Mouse (Mus musculus) cerebellum, adult 8-10 months (tissue): Measurements from ENCODE around the gene Gm42957.
"Not testable (repeated sequence)": the region's sequence is repeated elsewhere in the genome, so short reads cannot be mapped to it uniquely, and the experiment has no call there.

Experiments used
- DNase-seq: peaks from one replicate; pipeline ENCODE4 v3.0.0; 2022

Gene Gm42957

DNA sequence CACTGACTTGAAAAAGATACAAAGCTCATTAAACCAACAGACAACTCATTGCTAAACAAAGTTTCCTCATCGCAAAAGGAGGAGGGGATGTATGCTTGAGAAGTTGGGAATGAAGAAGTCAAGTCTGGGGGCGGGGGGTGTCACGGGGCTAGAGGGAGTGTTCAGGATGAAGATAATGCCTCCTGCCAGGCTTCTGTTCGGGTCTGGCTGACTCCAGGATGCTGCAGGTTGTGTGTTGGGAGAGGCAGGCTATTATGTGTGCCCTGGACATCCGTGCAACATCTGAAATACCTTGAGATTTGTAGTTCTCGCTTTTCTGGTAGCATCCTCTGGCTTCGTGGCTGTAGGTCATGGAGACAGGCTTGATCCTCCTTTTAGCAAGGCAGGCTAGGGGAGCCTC is 43.2 kb downstream of the Gm42957 start:
- DNase-seq, result no peak

DNA sequence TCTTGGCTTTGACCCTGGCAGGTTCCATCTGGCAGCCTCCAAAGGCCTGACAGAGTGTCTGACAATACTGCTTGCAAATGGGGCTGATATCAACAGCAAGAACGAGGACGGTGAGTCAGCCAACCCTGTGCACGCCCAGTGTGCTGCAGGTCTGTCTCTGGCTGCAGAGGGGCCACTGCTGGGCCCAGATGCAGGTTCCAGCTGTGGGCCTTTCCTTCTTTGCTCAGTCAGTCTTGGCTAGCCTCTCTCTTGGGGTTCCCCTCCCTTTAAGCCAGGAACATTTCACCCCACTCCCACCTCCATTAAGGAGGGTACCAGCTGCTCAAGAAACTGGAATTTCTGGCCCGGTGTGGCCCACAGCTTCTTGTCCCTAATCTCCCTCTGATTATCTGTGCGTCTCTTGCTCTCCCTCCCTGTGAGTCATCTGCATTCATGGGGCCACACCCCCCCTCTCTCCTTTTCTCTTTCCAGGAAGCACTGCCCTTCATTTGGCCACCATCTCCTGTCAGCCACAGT is 43.9 kb downstream of the Gm42957 start:
- DNase-seq, result no peak

DNA sequence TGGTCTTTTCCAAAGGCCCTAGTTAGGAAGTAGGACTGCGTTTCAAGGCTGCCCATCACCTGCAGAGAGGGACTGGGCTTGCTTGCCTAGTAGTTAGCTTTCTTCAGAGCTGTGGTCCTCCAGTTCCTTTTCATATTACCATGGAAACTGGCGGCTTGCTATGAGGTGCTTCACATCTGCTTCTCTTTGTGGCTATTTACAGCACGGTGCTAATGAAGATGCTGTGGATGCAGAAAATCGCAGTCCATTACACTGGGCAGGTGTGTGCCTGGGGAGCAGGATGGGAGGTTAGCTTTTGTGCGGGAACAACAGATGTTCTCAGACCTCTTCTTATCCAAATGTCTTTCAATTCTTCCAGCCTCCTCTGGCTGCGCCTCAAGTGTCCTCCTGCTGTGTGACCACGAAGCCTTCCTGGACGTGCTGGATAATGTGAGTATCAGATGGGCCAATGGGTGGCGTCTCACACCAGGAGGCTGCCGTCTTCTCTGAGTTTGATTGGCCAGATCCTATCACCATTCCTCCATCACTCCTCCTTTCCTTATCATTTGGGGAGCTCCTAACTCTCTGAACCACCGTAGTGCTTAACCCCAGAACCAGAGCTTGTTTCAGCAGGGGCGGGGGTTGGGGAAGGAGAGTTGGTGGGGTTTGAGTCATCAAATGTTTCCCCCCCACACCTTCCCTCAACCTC is 45.1 kb downstream of the Gm42957 start:
- DNase-seq, result no peak

- no peak for DNase-seq
These were observed 48.2 kb downstream of the Gm42957 start for GRCm38 (mm10) chr3:96683496-96683895.

DNA sequence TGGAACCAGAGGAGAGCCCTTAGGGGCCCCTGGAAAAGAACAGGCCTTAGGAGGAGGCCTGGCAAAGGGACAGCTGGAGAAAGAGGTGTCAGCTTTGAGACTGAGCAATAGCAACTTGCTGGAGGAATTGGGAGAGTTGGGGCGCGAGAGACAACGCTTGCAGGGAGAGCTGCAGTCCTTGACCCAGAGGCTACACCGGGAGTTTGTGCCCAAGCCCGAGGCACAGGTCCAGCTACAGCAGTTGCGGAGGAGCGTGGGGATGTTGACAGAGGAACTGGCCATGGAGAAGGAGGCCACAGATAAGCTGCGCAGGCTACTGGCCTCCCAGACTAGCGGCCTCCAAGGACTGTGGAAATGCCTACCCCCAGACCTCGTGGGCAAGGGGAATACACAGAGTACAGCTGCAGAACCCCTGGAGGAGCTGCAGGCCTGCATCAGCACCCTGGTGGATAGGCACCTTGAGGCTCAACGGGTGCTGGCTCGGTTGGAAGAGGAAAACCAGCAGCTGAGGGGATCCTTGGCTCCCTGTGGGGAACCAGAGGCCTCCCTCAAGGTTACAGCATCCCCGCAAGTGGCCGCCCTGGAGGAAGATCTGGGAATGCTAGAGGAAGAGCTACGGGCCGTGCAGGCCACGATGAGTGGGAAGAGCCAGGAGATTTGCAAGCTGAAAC is 49.0 kb downstream of the Gm42957 start:
- DNase-seq, result no peak

DNA sequence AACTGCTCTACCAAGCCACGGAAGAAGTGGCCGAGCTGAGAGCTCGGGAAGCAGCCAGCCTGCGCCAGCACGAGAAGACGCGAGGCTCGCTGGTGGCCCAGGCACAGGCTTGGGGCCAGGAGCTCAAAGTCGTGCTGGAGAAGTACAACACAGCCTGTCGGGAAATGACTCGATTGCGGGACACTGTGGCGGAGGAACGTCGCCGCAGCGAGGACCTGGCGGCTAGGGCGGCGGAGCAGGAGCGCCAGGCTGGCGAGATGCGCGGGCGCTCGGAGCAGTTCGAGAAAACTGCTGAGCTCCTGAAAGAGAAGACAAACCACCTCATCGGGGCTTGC is 49.5 kb downstream of the Gm42957 start:
- no peak for DNase-seq

- DNase-seq, result not testable (repeated sequence)
These were observed 50.8 kb downstream of the Gm42957 start for GRCm38 (mm10) chr3:96686057-96686456.

DNA sequence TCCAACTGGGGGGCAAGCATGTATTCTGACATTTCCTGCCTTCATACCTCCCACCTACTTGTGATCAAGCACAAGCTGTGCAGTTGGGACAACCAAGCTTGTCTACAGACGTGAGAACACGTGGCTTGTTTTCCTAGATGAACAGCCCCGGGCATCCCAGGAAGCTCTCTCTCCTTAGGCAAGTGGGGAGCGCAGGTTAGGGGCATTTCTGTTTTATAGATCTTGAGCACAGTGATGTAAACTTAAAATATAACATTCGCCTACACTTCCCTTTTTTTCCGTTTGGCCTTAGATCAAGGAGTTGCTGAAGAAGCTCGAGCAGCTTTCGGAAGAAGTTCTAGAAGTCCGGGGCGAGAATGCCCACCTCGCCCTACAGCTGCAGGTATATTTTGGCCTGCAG is 53.6 kb downstream of the Gm42957 start:
- DNase-seq, result no peak

GRCm38 (mm10) chr3:96690298-96690697 is 55.0 kb downstream of the Gm42957 start:
- DNase-seq, result no peak

DNA sequence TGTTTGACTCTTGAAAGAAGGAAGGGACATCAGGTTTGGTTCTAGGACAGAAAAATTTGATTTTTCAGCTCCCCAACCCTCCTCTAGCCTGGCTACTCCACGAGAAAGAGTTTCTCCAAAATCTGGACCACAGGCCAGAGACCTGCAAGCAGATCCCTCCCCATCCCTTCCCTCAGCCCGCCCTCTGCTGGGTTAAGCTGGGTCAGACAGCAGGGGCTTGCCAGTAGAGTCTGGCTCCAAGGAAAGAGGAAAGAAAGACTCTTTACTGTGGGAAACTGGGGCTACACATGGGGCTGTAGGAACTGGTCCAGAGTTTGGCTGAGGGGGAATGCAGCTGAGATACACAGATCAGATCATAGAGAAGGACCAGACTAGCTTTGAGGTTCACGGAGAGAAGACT is 57.2 kb downstream of the Gm42957 start:
- no peak for DNase-seq

GRCm38 (mm10) chr3:96693579-96693978 is 58.3 kb downstream of the Gm42957 start:
- no peak for DNase-seq

- DNase-seq, result peak; percentile 42
These were observed 61.0 kb downstream of the Gm42957 start, which contains the start of gene Pias3 for GRCm38 (mm10) chr3:96696198-96696765. Gene Pias3 (plus strand): TSS chr3:96696384.

DNA sequence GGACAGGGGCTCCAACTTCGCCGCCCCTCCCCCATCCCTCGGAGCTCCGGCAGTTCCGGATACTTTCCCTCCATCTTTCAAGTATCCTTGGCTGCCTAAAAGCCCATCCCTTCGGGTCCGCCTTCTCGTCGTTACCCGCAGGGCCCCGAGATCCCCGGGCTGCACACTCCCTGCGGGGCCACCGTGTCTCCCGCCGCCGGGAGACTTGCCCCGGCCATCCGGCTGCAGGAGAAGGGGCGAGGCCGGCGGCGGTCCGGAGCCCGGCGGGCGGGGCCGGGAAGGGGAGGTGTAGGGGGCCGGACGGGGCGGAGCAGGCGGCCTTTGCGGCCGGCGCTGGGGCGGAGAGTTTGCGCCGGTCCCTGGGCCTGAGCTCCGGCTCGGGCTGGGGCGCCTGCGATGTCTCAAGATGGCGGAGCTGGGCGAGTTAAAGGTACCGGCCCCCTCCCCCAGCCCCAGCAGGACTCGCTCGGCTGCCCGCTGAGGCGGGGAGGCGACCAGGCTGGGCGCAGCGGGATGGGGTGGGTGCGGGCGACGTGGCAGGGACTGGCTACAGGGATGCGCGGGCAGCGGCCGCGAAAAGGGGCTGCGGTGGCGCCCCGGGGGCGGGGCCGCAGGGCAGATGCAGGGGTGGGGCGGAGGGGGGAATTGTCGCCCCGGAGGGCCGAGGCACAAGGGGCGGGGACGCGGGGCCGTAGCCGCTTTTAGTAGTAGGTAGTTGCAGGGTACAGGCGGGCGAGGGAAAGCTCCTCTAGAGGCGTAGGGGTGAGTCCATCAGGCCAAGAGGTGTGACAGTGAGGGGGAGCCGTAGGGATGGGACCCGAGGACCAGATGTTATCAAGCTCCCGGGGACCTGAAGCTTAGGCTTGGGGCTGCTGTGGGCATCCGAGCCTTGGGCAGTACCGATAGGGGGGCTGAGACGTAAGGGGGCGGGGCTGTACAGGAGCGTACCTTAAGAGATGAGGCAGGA is 61.8 kb downstream of the Gm42957 start:
- DNase-seq, result peak; percentile 84

DNA sequence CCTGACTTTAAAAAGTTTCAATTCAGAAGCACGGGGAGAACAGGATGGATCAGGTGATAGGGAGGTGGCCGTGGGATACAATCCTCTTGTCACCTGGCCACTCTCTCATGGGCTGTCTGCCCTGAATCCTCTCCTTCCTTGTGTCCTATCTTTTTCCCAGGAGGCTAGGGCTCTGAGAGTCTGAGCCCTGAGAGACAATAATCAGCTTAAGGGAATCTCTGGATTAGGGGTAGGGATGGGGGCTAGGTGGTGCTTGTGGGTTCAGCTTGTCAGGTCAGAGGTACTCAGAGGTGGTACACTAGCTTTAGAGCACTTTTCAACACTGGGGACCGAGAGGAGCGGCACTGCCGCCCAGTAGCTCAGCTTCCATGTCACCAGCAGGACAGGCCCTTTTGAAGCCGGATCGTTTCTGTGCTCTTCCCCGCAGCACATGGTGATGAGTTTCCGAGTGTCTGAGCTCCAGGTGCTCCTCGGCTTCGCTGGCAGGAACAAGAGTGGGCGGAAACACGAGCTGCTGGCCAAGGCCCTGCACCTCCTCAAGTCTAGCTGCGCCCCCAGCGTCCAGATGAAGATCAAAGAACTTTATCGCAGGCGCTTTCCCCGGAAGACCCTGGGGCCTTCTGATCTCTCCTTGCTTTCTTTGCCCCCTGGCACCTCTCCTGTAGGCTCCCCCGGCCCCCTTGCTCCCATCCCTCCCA is 63.9 kb downstream of the Gm42957 start:
- DNase-seq, result no peak

DNA sequence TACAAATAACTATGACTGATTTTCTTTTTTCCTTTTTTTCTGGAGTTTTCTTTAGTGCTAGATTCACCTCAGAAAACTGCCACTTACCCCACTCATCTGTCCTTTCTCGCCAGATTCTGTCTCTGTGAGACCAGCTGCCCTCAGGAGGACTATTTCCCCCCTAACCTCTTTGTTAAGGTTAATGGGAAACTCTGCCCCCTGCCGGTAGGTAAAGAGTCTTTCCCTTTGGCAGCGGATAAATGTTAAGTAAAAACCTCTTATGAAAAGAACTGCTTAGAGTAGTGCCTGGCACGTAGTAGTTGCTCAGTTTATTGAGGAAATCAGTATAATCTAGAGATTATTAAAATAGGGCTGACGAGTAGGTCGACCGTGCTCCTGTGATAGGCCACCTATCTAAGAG is 65.1 kb downstream of the Gm42957 start:
- DNase-seq, result no peak

DNA sequence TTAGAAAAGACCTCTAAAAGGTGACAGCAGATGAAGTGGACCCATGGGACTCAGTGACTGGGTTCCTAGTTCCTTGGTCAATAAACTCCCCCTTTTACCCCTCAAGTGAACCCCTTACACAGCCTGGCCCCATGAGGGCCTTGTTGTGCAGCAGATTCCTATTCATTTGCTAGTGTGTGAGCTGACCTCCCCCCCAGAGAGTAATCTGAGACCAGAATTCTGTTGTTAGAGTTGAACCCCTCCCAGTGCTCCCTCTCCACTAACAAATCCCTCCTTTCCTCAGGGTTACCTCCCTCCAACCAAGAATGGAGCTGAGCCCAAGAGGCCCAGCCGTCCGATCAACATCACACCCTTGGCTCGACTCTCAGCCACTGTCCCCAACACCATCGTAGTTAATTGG is 65.7 kb downstream of the Gm42957 start:
- no peak for DNase-seq
